ENCODE assay signal across 8 mouse cellular contexts in the genomic region with DNA sequence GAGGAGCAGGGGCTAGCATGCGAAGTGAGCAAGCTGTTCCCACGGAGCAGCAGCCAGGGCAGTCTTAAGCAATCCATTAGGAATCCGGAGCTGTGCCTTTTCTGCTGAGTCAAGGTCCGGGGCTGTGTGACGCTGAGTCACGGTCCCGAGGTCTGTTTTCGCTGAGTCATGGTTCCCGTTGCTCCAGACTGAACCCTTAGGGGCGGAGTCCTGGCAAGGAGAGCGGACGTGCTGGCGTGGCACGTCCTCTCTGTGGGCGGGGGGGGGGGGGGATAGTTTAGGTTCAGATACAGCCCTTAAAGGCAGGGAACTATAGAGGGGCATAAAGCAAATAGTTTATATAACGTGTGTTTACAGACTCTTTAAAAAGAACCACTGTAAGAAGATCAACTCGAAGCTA. TPM values are rescaled to one million over a fixed set of nuclear protein-coding genes. Genes with fewer than 3 reads are reported as not detected.
DNase-seq lines count a peak whose midpoint lies in the region; ATAC-seq lines count a peak whose summit lies in the region.

No protein-coding gene starts in this region.

- no peaks in the 10 kb centered on the region for H3K36me3 ChIP-seq in heart, embryonic 14.5 days (ENCODE audit: control insufficient read depth, insufficient read depth, low read length)
- no peaks in the 10 kb centered on the region for H3K36me3 ChIP-seq in liver, embryonic 13.5 days
- H3K36me3 ChIP-seq in stomach, embryonic 16.5 days (ENCODE audit: control insufficient read depth, insufficient read depth, low read length), result no peaks in the 10 kb centered on the region

- H3K9me3 ChIP-seq in heart, embryonic 14.5 days (ENCODE audit: control insufficient read depth, low read length), result no peaks in the 10 kb centered on the region
- H3K9me3 ChIP-seq in liver, embryonic 13.5 days (replicated peaks), result no peaks in the 10 kb centered on the region
- no peaks in the 10 kb centered on the region for H3K9me3 ChIP-seq in stomach, embryonic 16.5 days (replicated peaks; ENCODE audit: control insufficient read depth, low read length)

- H3K9ac ChIP-seq in heart, embryonic 14.5 days (ENCODE audit: low read length), result no peak overlapping the region; the same call in 1 of the 2 replicates
- H3K9ac ChIP-seq in liver, embryonic 13.5 days, result peak overlapping the region; percentile 80
- no peak overlapping the region for H3K9ac ChIP-seq in stomach, embryonic 16.5 days (ENCODE audit: low read length)

- H3K27me3 ChIP-seq in heart, embryonic 14.5 days (ENCODE audit: control insufficient read depth, insufficient read depth, low read length), result no peaks in the 10 kb centered on the region
- H3K27me3 ChIP-seq in liver, embryonic 13.5 days, result peaks cover 3% of the 10 kb centered on the region; the same call in 1 of the 2 replicates
- H3K27me3 ChIP-seq in stomach, embryonic 16.5 days (ENCODE audit: control insufficient read depth, insufficient read depth, low read length), result no peaks in the 10 kb centered on the region

- H3K27ac ChIP-seq in heart, embryonic 14.5 days (replicated peaks in 1 of 2; ENCODE audit: control insufficient read depth in 1 of 2, insufficient read depth in 1 of 2, low read depth in 2 of 2, low read length in 2 of 2), result peak overlapping the region in 1 of 2 experiments; percentile 21; a peak in 1 of 4 replicates
- H3K27ac ChIP-seq in liver, embryonic 13.5 days, result peak overlapping the region; percentile 92
- no peak overlapping the region; the same call in 1 of the 2 replicates for H3K27ac ChIP-seq in stomach, embryonic 16.5 days (ENCODE audit: low read length)

- H3K4me3 ChIP-seq in heart, embryonic 14.5 days (ENCODE audit: control insufficient read depth in 1 of 2, insufficient read depth in 1 of 2, low read depth in 1 of 2, low read length in 2 of 2), result peak overlapping the region; percentile 17 to 37
- H3K4me3 ChIP-seq in liver, embryonic 13.5 days (replicated peaks), result peak overlapping the region; percentile 60
- H3K4me3 ChIP-seq in stomach, embryonic 16.5 days (replicated peaks; ENCODE audit: low read length), result peak overlapping the region; percentile 20

- H3K4me1 ChIP-seq in heart, embryonic 14.5 days (ENCODE audit: control insufficient read depth in 2 of 2, insufficient read depth in 2 of 2, low read length in 2 of 2), result peaks cover under 1 to 2% of the 10 kb centered on the region in 2 experiments; a peak in 3 of 4 replicates
- H3K4me1 ChIP-seq in liver, embryonic 13.5 days (replicated peaks), result peaks cover 71% of the 10 kb centered on the region
- peaks cover 9% of the 10 kb centered on the region for H3K4me1 ChIP-seq in stomach, embryonic 16.5 days (ENCODE audit: control insufficient read depth, insufficient read depth, low read length)

- peak; percentile 94 for ATAC-seq in heart, embryonic 14.5 days (ENCODE audit: insufficient number of reproducible peaks, insufficient read depth, low FRiP score, low read depth)
- peak; percentile 91 for ATAC-seq in liver, embryonic 13.5 days (ENCODE audit: low read depth)
- peak; percentile 98 for ATAC-seq in stomach, embryonic 16.5 days (ENCODE audit: insufficient read depth, low FRiP score)

- peak overlapping the region; percentile 50 for H3K4me2 ChIP-seq in heart, embryonic 14.5 days (ENCODE audit: low read length)
- H3K4me2 ChIP-seq in liver, embryonic 13.5 days, result peak overlapping the region; percentile 72
- H3K4me2 ChIP-seq in stomach, embryonic 16.5 days (ENCODE audit: low read depth, low read length), result peak overlapping the region; percentile 52

- DNase-seq in CD4-positive helper T cell, adult 2 months (ENCODE audit: low read depth, low spot score), result peak; percentile 83
- peak; percentile 99 for DNase-seq in c-Kit-negative CD71-positive TER-119-positive erythroid progenitor cells, embryonic 14.5 days (ENCODE audit: low read depth, low spot score)
- DNase-seq in fibroblast of lung, adult 2 months (ENCODE audit: low read depth), result peak; percentile 99
- peak; percentile 96 for DNase-seq in kidney, postnatal 14 days
- DNase-seq in liver, embryonic 13.5 days, result peak; percentile 95
- DNase-seq in neural tube, embryonic 10.5 days (ENCODE audit: extremely low spot score, low spot score), result peak; percentile 91

- 4% methylated on average over 16 of the region's 17 CpGs for WGBS in heart, embryonic 14.5 days
- WGBS in liver, embryonic 13.5 days (ENCODE audit: insufficient replicate concordance), result 2% methylated on average over 17 of the region's 17 CpGs
- under 1% methylated on average over 17 of the region's 17 CpGs for WGBS in stomach, embryonic 16.5 days

RNA-seq across cellular contexts. Expression of a gene that starts 9.6 kb away (rescaled TPM):
- polyA plus RNA-seq in heart, embryonic 14.5 days (2014; fragmentation: Nextera tagmentation; extraction: Ambion mirVana), result 14.6 and 19.0 TPM in 2 replicates
- 74.0 and 80.4 TPM in 2 replicates for polyA plus RNA-seq in liver, embryonic 13.5 days (2015; fragmentation: Nextera tagmentation; extraction: Ambion mirVana)
- 25.7 and 25.8 TPM in 2 replicates for polyA plus RNA-seq in stomach, embryonic 16.5 days (2015; fragmentation: Nextera tagmentation; extraction: Ambion mirVana)

RNA-seq across cellular contexts. Expression of a gene that starts 25.5 kb away (rescaled TPM):
- polyA plus RNA-seq in heart, embryonic 14.5 days (2014; fragmentation: Nextera tagmentation; extraction: Ambion mirVana), result 63.7 and 71.7 TPM in 2 replicates
- polyA plus RNA-seq in liver, embryonic 13.5 days (2015; fragmentation: Nextera tagmentation; extraction: Ambion mirVana), result 207 and 233 TPM in 2 replicates
- polyA plus RNA-seq in stomach, embryonic 16.5 days (2015; fragmentation: Nextera tagmentation; extraction: Ambion mirVana), result 112 and 117 TPM in 2 replicates

RNA-seq across cellular contexts. Expression of a gene that starts 50.3 kb away (rescaled TPM):
- 42.6 and 45.9 TPM in 2 replicates for polyA plus RNA-seq in heart, embryonic 14.5 days (2014; fragmentation: Nextera tagmentation; extraction: Ambion mirVana)
- polyA plus RNA-seq in liver, embryonic 13.5 days (2015; fragmentation: Nextera tagmentation; extraction: Ambion mirVana), result 12.1 and 13.2 TPM in 2 replicates
- polyA plus RNA-seq in stomach, embryonic 16.5 days (2015; fragmentation: Nextera tagmentation; extraction: Ambion mirVana), result 33.2 and 34.4 TPM in 2 replicates
